Mouse (Mus musculus): Measurements from ENCODE around the gene Scube2.

The Scube2 gene

DNA sequence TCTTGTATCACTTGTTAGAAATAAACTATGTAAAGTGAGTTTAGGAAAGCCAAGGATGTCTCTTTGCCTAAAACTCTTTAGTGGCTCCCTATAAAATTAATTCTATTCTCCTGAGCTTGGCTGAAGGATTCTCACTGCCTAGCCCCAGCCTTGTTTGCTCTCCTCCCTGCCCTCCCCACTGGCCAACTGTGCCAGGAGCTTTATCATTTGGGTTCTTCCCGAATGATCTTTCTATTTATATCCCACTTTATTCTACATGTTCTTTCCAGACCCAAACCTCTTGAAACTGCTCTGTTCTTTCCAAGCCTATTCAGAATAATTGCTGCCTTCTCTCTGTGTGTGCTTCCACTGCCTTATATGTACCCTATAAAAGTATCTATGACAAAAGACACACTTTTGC lies 62.0 kb downstream of the Scube2 start:
- no peak for DNase-seq (ENCODE audit: extremely low read depth, low read depth, low spot score)

DNA sequence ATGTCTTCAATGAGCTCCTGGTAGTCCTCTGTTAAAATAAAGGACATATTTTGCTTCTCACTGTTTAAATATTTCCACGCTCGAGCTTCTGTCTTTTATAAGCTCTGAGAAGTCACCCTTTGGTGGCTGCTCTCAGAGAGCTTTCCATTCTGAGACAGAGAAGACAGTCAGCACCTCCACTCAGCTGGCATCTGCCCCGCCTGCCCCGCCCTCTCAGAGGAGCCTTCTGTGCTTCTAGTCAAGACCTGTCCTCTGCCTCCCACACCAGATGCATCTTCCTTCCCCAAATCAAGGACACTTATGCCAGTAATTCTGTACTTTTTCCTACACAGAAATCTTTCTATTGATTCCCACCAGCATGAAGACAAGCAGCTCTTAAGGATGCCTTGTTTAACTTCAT lies 64.9 kb downstream of the Scube2 start:
- no peak for DNase-seq (ENCODE audit: extremely low read depth, low read depth, low spot score)

DNA sequence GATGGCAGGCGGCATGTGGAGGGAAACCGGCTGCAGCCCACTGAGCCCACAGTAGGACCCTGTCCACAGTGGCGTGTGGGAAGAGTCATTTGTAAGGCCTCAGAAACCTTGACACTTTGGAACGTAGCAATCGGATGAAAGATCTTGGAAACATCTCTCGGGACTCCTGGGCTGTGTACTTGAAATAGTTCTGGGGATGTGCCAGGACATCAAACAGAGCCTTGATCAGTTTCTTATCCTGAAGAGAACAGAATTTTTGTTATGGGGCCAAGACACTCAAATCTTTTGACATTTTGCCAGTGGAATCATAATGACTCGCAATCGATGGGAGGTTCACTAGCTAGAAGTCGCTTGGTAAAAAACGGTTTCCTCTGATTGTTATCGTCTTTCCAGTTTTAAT lies 66.3 kb downstream of the Scube2 start:
- DNase-seq (ENCODE audit: extremely low read depth, low read depth, low spot score): no peak

DNA sequence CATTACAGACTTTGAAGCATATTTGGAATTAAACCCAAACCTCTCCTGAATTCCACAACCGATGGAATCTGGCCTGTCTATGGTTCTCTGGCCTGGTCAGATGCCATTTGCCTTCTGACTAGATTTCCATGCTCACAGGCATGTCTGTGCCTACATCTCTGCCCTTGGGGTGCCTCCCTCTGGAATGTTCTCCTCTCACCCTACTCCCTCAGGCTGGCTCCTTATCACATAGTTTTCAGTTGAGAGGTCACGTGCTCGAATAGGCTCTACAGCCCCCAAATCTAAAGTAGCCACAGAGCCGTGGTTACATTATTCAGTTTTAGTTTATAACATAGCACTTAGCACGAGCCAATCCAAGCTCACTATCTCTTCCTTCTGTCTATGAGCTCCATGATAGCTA lies 69.9 kb downstream of the Scube2 start:
- DNase-seq (ENCODE audit: extremely low read depth, low read depth, low spot score): no peak

DNA sequence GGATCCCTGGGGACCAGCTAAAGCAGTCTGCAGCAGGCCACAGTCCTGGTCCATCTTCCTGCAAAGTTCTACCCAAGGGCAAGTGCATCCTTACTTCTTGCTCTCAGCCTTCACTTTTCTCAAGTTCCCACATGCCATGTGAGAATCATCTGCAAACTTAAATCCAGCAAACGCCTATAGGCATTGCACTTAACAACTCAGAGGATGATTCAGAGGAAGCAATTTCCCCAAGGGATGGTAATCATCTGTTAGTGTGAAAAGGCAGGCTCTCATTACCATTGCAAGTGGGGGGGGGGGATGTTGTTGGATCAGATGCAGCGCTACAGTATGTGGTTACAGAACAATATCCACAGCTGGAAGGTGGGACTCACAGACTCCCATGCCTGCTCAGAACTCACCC lies 70.9 kb downstream of the Scube2 start:
- no peak for DNase-seq (ENCODE audit: extremely low read depth, low read depth, low spot score)

DNA sequence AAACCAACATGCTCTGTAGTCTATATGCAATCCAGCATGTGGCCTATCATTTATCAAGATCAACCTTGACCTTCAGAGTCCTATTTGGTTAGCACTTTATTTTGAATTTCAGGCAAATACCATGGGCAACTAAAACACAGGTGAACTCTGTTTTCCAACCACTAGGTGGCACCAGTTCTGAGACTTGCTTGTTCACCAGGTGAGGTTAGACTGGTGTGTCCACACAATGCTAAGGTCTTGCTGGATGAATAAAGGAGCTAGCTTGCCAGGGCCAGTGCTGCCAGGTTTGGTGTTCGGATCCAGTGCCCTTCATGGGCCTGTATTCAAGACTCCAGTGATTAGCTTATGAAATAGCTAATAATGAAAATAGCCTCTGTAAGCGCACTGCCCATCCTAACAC lies 72.7 kb downstream of the Scube2 start:
- no peak for DNase-seq (ENCODE audit: extremely low read depth, low read depth, low spot score)

DNA sequence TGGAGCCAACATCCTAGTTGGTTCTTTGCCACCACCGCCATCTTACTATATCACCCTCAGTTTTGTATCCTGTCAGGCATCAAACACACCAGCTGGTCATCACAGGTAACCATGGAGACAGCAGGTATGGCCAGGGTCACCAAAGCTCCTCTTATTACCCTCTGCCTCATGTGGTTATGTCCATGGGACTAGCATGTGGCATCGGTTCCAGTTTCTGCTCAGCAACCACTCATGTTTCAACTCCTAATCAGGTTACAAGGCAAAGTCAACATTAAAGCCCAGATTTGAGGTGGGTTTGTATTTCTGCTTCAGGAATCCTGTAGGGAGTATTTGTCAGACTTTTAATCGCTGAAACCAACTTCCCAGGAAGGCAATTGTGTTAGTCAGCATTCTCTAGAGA lies 74.7 kb downstream of the Scube2 start:
- no peak for DNase-seq (ENCODE audit: extremely low read depth, low read depth, low spot score)

DNA sequence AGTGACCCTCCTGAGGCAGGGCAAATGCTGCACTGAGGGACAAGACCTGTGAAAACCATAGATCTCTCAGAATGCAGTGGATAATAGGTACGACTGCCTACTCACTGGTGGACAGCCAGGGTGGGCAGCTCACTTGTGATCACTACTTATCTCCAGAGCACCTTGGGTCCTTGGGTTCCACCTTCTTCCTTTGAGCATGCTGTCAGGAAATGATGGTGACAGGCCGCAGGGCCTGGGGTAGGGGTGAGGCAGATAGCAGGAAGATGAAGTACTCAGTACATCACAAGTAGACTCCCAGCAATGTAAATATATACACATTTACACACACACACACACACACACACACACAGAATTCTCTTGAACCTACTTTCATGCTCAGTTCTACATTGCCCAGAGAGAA lies 77.6 kb downstream of the Scube2 start:
- no peak for DNase-seq (ENCODE audit: extremely low read depth, low read depth, low spot score)

DNA sequence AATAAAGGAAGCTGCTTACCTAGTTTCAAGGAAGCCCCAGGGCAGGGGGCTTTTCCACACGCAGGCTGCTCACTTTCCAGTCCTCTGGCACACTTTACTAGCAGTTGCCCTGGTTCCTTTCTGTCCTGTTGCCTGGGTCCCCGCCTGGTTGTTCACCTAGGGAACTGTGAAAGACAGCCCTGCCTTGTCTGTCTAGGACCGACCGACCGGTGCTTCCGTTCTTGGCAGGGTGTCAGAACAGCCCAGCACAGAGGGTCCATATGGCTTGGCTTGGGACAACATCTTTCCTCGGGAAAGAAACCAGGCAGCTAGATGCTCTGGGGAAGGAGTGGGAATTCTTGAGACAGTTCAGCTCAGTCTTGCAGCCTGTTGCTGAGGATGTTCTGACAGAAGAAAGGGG lies 82.2 kb downstream of the Scube2 start:
- DNase-seq (ENCODE audit: extremely low read depth, low read depth, low spot score): no peak

DNA sequence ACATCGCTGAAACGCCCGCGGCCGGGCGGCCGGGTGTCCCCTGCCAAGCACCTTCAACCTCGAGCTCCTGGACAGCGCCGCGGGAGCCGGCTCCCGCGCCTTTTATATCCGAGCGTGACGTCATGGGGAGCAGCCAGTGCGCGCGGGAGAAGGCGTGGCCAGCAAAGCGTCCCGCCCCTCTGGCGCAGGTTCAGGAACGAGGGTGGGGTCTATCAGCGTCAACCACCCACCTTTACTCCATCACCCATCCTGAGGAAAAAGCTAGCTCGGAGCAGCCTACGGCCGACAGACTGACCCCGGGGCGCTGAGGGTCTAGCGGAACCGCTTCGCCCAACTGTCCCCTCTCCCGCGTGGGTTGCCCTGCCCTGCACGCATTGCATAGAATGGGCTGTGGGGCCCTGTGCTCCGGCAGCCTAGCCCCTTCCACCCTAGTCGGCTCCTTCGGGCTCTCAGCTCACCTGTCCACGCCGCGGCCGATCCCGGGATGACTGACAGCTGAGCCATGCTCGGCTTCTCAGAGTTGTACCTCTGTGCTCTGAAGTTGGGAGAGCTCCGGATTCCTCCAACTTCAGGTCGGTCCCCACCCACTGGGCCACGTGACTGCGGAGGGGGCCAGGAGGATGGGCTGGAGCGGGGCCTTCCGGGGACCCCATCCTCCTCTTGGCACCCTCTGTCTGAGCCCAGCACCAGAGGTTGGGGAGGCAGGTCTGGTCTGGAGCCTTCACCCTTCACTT lies 83.8 kb downstream of the Scube2 start, which contains the start of gene Nrip3:
Gene Nrip3 (minus strand): TSS at position 556 of the 734 bp plus-strand sequence.
- no peak for DNase-seq (ENCODE audit: extremely low read depth, low read depth, low spot score)

DNA sequence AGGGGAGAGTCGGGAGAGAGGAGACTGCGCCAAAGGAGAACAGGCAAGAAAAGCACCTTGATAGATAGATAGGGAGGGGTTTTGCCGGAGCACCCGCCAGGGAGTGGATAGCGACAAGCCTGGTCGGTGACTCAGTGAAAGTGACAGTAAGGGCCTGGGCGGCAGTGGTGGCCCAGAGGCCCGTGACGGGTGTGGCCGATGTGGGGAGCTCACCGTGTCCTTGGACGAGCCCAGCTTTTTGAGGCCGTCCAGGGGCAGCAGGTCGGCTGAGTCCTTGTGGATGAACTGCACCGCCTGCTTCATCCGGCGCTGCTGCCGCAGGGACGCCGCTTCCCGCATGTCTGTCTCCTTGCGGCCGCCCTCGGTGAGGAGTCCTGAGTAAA lies 84.4 kb downstream of the Scube2 start:
- no peak for DNase-seq (ENCODE audit: extremely low read depth, low read depth, low spot score)

DNA sequence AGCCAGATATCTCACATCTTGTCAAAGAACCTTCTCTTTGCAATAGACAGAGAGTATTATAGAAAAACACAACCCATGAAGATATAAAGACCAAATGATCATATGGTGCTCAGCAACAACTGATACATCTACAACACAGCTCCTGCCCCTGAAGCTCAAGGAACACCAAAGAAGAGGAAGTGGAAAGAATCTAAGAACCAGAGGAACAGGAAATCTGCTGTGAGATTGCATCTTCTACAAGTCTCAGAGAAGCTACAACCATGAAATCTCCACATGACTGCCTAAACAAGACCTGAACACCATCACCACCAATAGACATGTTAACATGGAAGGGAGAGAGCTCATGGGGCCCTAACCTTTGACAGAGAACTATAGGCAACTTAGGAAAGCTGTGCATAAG lies 93.2 kb downstream of the Scube2 start:
- DNase-seq (ENCODE audit: extremely low read depth, low read depth, low spot score): no peak

DNA sequence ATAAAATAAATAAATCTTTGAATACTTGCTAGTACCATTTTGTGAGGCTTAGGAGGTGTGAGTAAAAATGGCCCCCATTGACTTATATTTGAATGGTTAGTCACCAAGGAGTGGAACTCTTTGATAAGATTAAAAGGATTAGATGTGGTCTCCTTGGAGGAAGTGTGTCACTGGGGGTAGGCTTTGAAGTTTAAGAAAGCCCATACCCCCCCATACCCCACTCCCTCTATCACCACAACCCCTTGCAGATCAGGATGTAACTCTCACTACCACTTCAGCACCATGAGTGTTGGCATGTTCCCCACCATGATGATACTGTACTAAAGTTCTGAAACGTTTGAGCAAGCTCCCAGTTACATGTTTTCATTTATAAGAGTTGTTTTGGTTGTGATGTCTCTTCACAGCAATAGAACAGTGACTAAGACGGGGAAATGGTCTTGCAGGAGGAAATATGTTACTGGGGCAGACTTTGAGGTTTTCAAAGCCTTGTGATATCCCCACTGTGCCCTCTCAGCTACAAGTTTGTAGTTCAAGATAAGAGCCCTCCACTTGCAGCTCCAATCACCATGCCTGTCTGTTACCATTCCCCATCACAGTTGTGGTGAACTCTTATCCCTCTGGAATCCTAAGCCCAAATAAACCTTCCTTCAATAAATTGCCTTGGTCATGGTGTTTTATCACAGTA lies 96.6 kb downstream of the Scube2 start:
- no peak for DNase-seq (ENCODE audit: extremely low read depth, low read depth, low spot score)

DNA sequence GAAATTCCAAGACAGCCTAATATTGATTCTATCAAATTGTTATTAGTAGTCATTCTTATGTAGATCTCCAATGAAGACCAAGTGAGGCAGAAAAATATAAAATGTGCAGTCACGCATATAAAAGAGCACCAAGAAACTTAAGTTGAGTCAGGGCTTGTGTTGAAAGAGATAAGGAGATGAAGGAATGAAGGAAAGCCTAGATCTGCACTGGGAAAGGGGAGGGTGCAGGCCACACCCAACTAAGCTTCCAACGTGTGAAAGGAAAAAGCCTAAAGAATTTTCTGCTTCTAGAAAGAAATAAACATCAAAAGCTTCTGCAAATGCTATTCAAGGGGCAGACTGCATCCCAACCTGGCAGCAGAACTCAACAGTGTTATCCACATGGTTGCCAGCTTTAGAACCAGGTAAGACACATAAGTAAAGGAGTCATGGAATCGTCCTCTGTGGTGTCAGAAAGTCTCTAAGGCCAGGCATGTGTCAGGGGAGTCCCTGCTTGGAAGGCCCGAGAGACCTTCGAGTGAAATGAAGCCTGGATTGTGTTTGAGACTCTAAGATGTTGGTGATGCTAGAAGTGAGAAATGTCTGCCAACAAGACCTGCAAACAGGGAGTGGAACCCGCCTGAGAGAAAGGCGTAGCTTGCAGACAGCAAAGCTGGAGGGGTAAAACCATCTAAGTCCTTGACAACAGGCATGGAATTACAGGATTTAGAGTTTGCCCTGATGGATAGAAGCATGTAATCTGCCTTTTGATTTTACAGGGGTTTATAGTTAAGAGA lies 97.7 kb downstream of the Scube2 start:
- DNase-seq (ENCODE audit: extremely low read depth, low read depth, low spot score): no peak

DNA sequence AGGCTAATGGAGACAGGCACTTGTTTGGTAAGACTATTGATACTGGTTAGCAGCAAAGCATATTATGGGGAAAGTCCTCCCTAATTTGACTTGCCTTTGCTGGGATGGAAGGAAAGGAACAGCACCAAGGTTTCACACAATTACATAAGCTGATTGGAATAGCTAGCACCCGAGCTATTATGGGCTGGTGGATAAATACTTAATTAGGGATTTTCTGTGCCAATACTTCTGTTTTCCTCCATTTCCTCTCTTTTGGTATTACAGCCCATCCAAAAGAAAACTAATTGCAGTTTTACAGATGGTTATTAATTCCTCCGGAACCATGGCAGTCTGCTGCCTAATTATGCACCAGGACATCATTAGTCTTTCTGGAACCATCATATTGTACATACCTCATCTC lies 101.5 kb downstream of the Scube2 start:
- no peak for DNase-seq (ENCODE audit: extremely low read depth, low read depth, low spot score)

DNA sequence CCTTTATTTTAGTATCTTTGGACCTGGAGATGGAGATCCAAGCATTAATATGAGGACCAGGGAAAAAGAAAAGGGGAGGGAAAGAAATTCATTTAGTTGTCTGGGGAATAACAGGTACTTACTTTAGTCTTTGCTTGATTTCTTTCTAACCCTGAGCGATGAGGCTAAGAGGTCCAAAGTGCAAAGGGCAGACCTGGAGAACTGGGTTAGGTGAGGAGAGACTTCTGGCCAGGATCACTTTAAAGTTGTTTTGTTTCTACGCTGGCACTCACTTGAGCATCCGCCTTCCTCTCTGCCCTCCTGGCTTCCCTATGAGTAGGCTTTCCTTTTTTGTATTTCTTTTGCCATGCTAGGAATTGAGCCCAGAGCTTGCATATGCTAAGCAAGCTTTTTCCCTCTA lies 109.2 kb downstream of the Scube2 start:
- DNase-seq (ENCODE audit: extremely low read depth, low read depth, low spot score): no peak

DNA sequence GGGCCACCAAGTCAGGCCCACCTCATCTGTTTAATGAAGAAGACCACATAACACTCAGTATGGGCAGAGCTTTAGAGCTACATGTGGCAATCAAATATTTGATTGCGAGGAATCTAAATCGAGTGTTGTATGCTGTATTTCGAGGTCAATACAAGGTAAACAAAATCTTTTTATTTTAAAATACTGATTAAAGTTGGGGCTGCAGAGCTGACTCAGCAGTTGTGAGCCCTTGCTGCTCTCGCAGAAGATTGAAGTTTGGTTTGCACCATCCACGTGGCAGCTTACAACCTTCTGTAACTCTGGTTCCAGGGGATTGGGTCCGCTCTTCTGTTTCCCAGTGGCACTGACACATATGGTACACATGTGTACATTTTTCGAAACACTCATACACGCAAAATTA lies 111.4 kb downstream of the Scube2 start:
- no peak for DNase-seq (ENCODE audit: extremely low read depth, low read depth, low spot score)

DNA sequence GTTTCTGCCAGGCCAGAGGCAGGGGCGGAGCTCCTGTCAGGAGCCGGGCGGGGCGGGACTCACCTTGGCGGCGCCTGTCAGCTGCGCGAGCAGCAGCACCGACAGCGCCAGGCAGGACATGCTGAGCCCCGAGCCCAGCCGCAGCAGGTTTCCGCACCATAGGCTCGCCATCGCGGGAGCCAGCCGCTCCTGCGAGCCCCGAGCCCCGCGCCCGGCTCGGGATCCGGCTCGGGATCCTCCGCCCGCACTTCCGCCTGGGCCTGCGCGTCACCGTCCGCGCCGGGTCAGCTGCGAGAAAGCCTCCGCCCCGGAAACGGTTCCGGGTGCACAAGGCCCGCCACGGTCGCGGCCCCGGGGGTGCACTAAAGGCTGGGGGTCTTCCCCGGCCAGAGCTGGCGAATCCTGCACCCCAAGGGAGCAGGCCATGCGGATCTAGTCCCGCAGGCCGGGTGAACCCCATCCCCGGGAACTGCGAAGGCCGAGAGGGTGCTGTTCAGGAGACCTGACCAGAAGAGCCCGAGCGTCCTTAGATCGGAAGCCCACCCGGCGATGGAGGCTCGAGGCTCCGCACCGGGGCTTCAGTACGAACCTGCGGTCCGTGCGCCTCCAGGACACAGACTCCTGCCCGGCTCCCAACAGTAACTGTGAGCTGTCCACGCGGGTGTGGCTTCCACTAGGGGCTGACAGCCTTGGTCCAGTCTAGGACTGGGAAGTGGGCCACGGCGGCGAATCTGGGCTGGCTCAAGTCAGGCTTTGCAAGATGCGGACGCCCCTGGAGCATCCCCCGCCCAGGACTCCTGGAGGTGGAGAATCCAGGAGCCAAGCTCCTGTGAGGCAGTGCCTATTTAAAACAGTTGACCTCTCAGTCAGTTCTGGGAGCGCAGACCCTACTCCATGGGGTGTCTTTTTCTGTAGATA lies 113.2 kb downstream of the Scube2 start, which contains the start of gene Tmem9b:
Gene Tmem9b (minus strand): TSS at position 868 of the 918 bp plus-strand sequence.
- DNase-seq (ENCODE audit: extremely low read depth, low read depth, low spot score): no peak

DNA sequence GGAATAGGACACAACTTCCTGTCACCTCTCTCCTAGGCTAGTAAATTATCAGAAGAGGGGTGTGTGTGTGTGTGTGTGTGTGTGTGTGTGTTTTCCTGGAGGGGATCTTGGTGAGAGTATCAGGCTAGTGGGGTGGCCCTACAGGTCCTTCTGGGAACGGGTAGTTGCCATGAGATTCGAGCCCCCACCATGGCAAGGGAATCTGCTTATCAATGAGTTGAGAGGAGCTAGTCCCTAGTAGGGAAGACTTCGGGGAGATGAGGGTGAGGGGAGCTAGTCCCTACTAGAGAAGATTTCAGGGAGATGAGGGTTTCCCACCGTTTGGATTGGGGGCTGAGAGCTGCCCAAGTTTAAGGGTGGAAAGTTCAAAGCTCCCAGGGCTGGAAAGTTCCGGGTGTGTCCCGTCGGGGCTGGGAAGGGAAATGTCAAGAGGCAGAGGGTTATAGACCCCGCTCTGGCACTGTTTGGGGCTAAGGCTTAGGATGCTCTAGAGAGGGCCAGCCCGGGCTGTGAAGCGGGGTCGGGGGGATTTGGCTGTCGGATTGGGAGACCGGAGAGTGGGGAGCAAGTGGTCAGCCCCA lies 114.0 kb downstream of the Scube2 start:
- no peak for DNase-seq (ENCODE audit: extremely low read depth, low read depth, low spot score)
